Mouse (Mus musculus) forebrain, embryonic 12.5 days (tissue): ENCODE data around the gene Arf4. TPM values are rescaled to one million over a fixed set of nuclear protein-coding genes. Genes with fewer than 3 reads are reported as not detected.
"Not testable (repeated sequence)": the region's sequence is repeated elsewhere in the genome, so short reads cannot be mapped to it uniquely, and the experiment has no call there.

Experiments
- ATAC-seq: fragments of 200-750 bp; cut with Nextera tagmentation; 2 replicates; pipeline ENCODE4 v1.8.0; 2017; ENCODE audit warnings: moderate TSS enrichment; ENCODE audit not compliant: low FRiP score
- H3K27ac ChIP-seq: fragments of 300-500 bp; sonication (generic); 2 replicates; pipeline ENCODE4 v1.5.1; 2016; ENCODE audit warnings: mild to moderate bottlenecking
- H3K27me3 ChIP-seq: fragments of 300-500 bp; sonication (generic); 2 replicates; pipeline ENCODE4 v1.6.1; 2016; ENCODE audit warnings: mild to moderate bottlenecking
- H3K36me3 ChIP-seq: fragments of 300-500 bp; sonication (generic); replicated peaks from 2 replicates; pipeline ENCODE4 v1.6.1; 2016; ENCODE audit warnings: mild to moderate bottlenecking
- H3K4me1 ChIP-seq: fragments of 300-500 bp; sonication (generic); 2 replicates; pipeline ENCODE4 v1.6.1; 2016
- H3K4me2 ChIP-seq: fragments of 300-500 bp; sonication (generic); 2 replicates; pipeline ENCODE4 v1.6.1; 2016; ENCODE audit warnings: mild to moderate bottlenecking, moderate library complexity
- H3K4me3 ChIP-seq: fragments of 300-500 bp; sonication (generic); replicated peaks from 2 replicates; pipeline ENCODE4 v1.5.1; 2016; ENCODE audit warnings: mild to moderate bottlenecking
- H3K9ac ChIP-seq: fragments of 300-500 bp; sonication (generic); 2 replicates; pipeline ENCODE4 v1.6.1; 2016; ENCODE audit warnings: mild to moderate bottlenecking
- H3K9me3 ChIP-seq: fragments of 300-500 bp; sonication (generic); 2 replicates; pipeline ENCODE4 v1.6.1; 2016
- WGBS: fragments of 180-500 bp; shearing (Covaris S2); methylation state at CpG from one replicate; pipeline ENCODE4 v1.1.7; 2016; 5-methylcytosine and 5-hydroxymethylcytosine counted together
- microRNA-seq: library from miRNA; unstranded; fragments of <30 nt; microRNA quantifications from one replicate; pipeline ENCODE4, GENCODE M21; 2017
- polyA plus RNA-seq: library from polyadenylated mRNA; unstranded; fragments of >200 nt; fragmentation: Nextera tagmentation; extraction: Ambion mirVana; gene quantifications from 2 replicates; pipeline ENCODE4 v1.2.1, GENCODE M21; 2016

Gene Arf4
- polyA plus RNA-seq, 1 experiment from 2014 or later, result 560 TPM

DNA sequence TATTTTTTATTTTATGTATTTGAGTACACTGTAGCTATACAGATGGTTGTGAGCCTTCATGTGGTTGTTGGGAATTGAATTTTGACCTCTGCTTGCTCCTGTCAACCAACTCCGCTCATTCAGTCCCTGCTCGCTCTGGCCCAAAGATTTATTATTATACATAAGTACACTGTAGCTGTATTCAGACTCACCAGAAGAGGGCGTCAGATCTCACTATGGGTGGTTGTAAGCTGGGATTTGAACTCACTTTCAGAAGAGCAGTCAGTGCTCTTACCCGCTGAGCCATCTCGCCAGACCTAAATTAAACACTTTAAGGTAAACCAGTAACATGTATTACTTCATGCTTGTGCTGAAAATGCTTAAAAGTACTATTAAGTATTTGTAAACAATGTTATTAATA lies 67.4 kb downstream of the Arf4 start:
- ATAC-seq, H3K4me2 ChIP-seq, H3K27ac ChIP-seq, H3K4me3 ChIP-seq, H3K9me3 ChIP-seq, H3K4me1 ChIP-seq, H3K9ac ChIP-seq, H3K27me3 ChIP-seq, H3K36me3 ChIP-seq: not testable (repeated sequence)
- 85% methylated on average over 5 of the region's 5 CpGs for WGBS

Small RNA genes within 50 kb of the gene (microRNA-seq; reads per million reads assigned to microRNA genes)
- not detected for gene Mir7672

Other genes with a start within 250 kb of the Arf4 start
- gene Slmap, start 103.1 kb upstream of the Arf4 start, polyA plus RNA-seq, result 21.1 and 21.6 TPM in 2 replicates
- gene Dennd6a, start 64.2 kb upstream of the Arf4 start, polyA plus RNA-seq, result 29.1 and 31.9 TPM in 2 replicates
- 12.9 TPM in 2 replicates for gene Pde12, start 31.8 kb downstream of the Arf4 start, polyA plus RNA-seq
- not detected in 2 replicates for gene Dnah12, start 55.2 kb downstream of the Arf4 start, polyA plus RNA-seq